Mouse (Mus musculus): ENCODE measurements around the gene Nav2. TPM values are rescaled to one million over a fixed set of nuclear protein-coding genes. Genes with fewer than 3 reads are reported as not detected.
A peak's percentile ranks its signal among the peaks of the same experiment; 100 is the strongest.

The Nav2 gene
- polyA plus RNA-seq, 1 experiment: 51.7 TPM

- Histone ChIP-seq H3K4me1 (ENCODE audit: control insufficient read depth, insufficient read depth, low read length) (peaks cover 12% of the 10 kb centered on the region), H3K9ac (ENCODE audit: low read depth, poor library complexity, severe bottlenecking) (no peak overlapping the region), H3K36me3 (ENCODE audit: control insufficient read depth, insufficient read depth, low read length, poor library complexity, severe bottlenecking) (no peaks in the 10 kb centered on the region), H3K4me3 (ENCODE audit: low read depth, low read length) (no peak overlapping the region), H3K27me3 (ENCODE audit: control insufficient read depth, insufficient read depth, low read length, poor library complexity, severe bottlenecking) (no peaks in the 10 kb centered on the region), H3K27ac (ENCODE audit: insufficient read depth, low read length) (peak overlapping the region; percentile 40), H3K9me3 (replicated peaks; ENCODE audit: control insufficient read depth, insufficient read depth, low read length, poor library complexity, severe bottlenecking) (no peaks in the 10 kb centered on the region)
- TF ChIP-seq POLR2A (IDR thresholded peaks at IDR 0.05; ENCODE audit: insufficient read depth, low read length) (no peak), EP300 (IDR thresholded peaks at IDR 0.05; ENCODE audit: insufficient read depth, low read depth, low read length) (0 out of 2 replicates have a peak, but pooled peaks have one; percentile 10), CTCF (IDR thresholded peaks at IDR 0.05; ENCODE audit: low read depth, low read length) (no peak)
These were observed 441.9 kb downstream of the Nav2 start for GRCm38 (mm10) chr7:49350321-49351007.

- Histone ChIP-seq H3K27me3 (ENCODE audit: control insufficient read depth, insufficient read depth, low read length, poor library complexity, severe bottlenecking) (no peaks in the 10 kb centered on the region), H3K4me3 (ENCODE audit: low read depth, low read length) (no peak overlapping the region), H3K9me3 (replicated peaks; ENCODE audit: control insufficient read depth, insufficient read depth, low read length, poor library complexity, severe bottlenecking) (no peaks in the 10 kb centered on the region), H3K9ac (ENCODE audit: low read depth, poor library complexity, severe bottlenecking) (no peak overlapping the region), H3K36me3 (ENCODE audit: control insufficient read depth, insufficient read depth, low read length, poor library complexity, severe bottlenecking) (no peaks in the 10 kb centered on the region), H3K4me1 (ENCODE audit: control insufficient read depth, insufficient read depth, low read length) (peaks cover 7% of the 10 kb centered on the region), H3K27ac (ENCODE audit: insufficient read depth, low read length) (no peak overlapping the region)
- TF ChIP-seq POLR2A (IDR thresholded peaks at IDR 0.05; ENCODE audit: insufficient read depth, low read length) (no peak), EP300 (IDR thresholded peaks at IDR 0.05; ENCODE audit: insufficient read depth, low read depth, low read length) (no peak), CTCF (IDR thresholded peaks at IDR 0.05; ENCODE audit: low read depth, low read length) (no peak)
These were observed 443.2 kb downstream of the Nav2 start for GRCm38 (mm10) chr7:49351596-49352258.

GRCm38 (mm10) chr7:49357441-49358165 lies 449.1 kb downstream of the Nav2 start:
- TF ChIP-seq POLR2A (IDR thresholded peaks at IDR 0.05; ENCODE audit: insufficient read depth, low read length): no peak
- no peak for TF ChIP-seq CTCF (IDR thresholded peaks at IDR 0.05; ENCODE audit: low read depth, low read length)
- TF ChIP-seq EP300 (IDR thresholded peaks at IDR 0.05; ENCODE audit: insufficient read depth, low read depth, low read length): no peak
- Histone ChIP-seq H3K9me3 (replicated peaks; ENCODE audit: control insufficient read depth, insufficient read depth, low read length, poor library complexity, severe bottlenecking) (no peaks in the 10 kb centered on the region), H3K4me3 (ENCODE audit: low read depth, low read length) (no peak overlapping the region), H3K27me3 (ENCODE audit: control insufficient read depth, insufficient read depth, low read length, poor library complexity, severe bottlenecking) (no peaks in the 10 kb centered on the region), H3K9ac (ENCODE audit: low read depth, poor library complexity, severe bottlenecking) (no peak overlapping the region), H3K4me1 (ENCODE audit: control insufficient read depth, insufficient read depth, low read length) (peaks cover 6% of the 10 kb centered on the region), H3K36me3 (ENCODE audit: control insufficient read depth, insufficient read depth, low read length, poor library complexity, severe bottlenecking) (no peaks in the 10 kb centered on the region), H3K27ac (ENCODE audit: insufficient read depth, low read length) (no peak overlapping the region)

GRCm38 (mm10) chr7:49359120-49359519 lies 450.6 kb downstream of the Nav2 start:
- H3K4me3 ChIP-seq (ENCODE audit: low read depth, low read length): no peak overlapping the region
- TF ChIP-seq CTCF (IDR thresholded peaks at IDR 0.05; ENCODE audit: low read depth, low read length) (no peak), EP300 (IDR thresholded peaks at IDR 0.05; ENCODE audit: insufficient read depth, low read depth, low read length) (no peak), POLR2A (IDR thresholded peaks at IDR 0.05; ENCODE audit: insufficient read depth, low read length) (no peak)
- no peaks in the 10 kb centered on the region for H3K36me3 ChIP-seq (ENCODE audit: control insufficient read depth, insufficient read depth, low read length, poor library complexity, severe bottlenecking)
- peaks cover 2% of the 10 kb centered on the region for H3K4me1 ChIP-seq (ENCODE audit: control insufficient read depth, insufficient read depth, low read length)
- no peaks in the 10 kb centered on the region for H3K9me3 ChIP-seq (replicated peaks; ENCODE audit: control insufficient read depth, insufficient read depth, low read length, poor library complexity, severe bottlenecking)
- H3K27ac ChIP-seq (ENCODE audit: insufficient read depth, low read length): no peak overlapping the region
- H3K27me3 ChIP-seq (ENCODE audit: control insufficient read depth, insufficient read depth, low read length, poor library complexity, severe bottlenecking): no peaks in the 10 kb centered on the region
- H3K9ac ChIP-seq (ENCODE audit: low read depth, poor library complexity, severe bottlenecking): no peak overlapping the region

GRCm38 (mm10) chr7:49360597-49360996 lies 452.1 kb downstream of the Nav2 start:
- peaks cover 2% of the 10 kb centered on the region for H3K4me1 ChIP-seq (ENCODE audit: control insufficient read depth, insufficient read depth, low read length)
- H3K27ac ChIP-seq (ENCODE audit: insufficient read depth, low read length): no peak overlapping the region
- no peaks in the 10 kb centered on the region for H3K27me3 ChIP-seq (ENCODE audit: control insufficient read depth, insufficient read depth, low read length, poor library complexity, severe bottlenecking)
- TF ChIP-seq CTCF (IDR thresholded peaks at IDR 0.05; ENCODE audit: low read depth, low read length) (no peak), POLR2A (IDR thresholded peaks at IDR 0.05; ENCODE audit: insufficient read depth, low read length) (no peak), EP300 (IDR thresholded peaks at IDR 0.05; ENCODE audit: insufficient read depth, low read depth, low read length) (no peak)
- H3K4me3 ChIP-seq (ENCODE audit: low read depth, low read length): no peak overlapping the region
- H3K36me3 ChIP-seq (ENCODE audit: control insufficient read depth, insufficient read depth, low read length, poor library complexity, severe bottlenecking): no peaks in the 10 kb centered on the region
- H3K9ac ChIP-seq (ENCODE audit: low read depth, poor library complexity, severe bottlenecking): no peak overlapping the region
- no peaks in the 10 kb centered on the region for H3K9me3 ChIP-seq (replicated peaks; ENCODE audit: control insufficient read depth, insufficient read depth, low read length, poor library complexity, severe bottlenecking)

Data from ES-Bruce4 (cell line).